Comparison of ENCODE assay signal across 17 mouse cellular contexts in the genomic region with DNA sequence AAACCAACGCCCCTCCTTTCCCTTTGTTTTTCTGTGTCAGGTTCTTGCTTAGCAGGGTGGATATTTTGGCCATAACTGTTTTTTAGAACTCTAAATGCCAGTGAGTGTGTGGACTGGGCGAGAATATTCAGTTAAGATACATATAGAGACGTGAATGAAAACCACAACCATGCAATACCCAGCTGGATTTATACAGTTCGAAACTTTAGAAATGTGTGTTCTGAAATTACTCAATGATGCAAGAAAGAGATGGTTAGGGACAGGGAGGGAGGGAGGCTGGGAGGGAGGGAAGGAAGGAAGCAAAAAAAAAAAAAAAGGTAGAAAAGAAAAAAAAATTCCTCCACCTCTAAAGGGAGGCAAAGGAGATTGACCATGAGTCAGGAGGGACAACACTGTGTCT.
"Had no signal": no experiment of that assay in that cellular context is flagged by ENCODE, and none has a peak within 500 bp of the region (broad histone marks: within the 10 kb centered on the region; RNA-seq: fewer than 3 reads in every experiment).

No protein-coding gene starts in this region.

- H3K27ac ChIP-seq: midbrain, embryonic 13.5 days; midbrain, embryonic 15.5 days; neural tube, embryonic 13.5 days; neural tube, embryonic 15.5 days had no signal

- H3K4me3 ChIP-seq: megakaryocyte, embryonic 14.5 days; midbrain, embryonic 13.5 days; midbrain, embryonic 15.5 days; neural tube, embryonic 13.5 days; neural tube, embryonic 15.5 days had no signal

- H3K9me3 ChIP-seq: megakaryocyte, embryonic 14.5 days; midbrain, embryonic 13.5 days; midbrain, embryonic 15.5 days; neural tube, embryonic 13.5 days; neural tube, embryonic 15.5 days had no signal

- ATAC-seq: midbrain, embryonic 13.5 days; midbrain, embryonic 15.5 days had no signal

- DNase-seq: lung, adult 18-20 months; lung, embryonic 14.5 days; lung, postnatal 10 days; lung, postnatal 4 days; retina, postnatal 1 day; right cerebral cortex, adult 18-20 months; right cerebral cortex, postnatal 25 days; right cerebral cortex, postnatal 4 days; spleen, adult 18-20 months; thymus, adult 18-20 months; thymus, postnatal 14 days; thymus, postnatal 36 days had no signal

- H3K4me1 ChIP-seq: midbrain, embryonic 15.5 days had no signal

- H3K36me3 ChIP-seq: midbrain, embryonic 13.5 days; midbrain, embryonic 15.5 days; neural tube, embryonic 13.5 days; neural tube, embryonic 15.5 days had no signal

- H3K27me3 ChIP-seq: midbrain, embryonic 13.5 days; midbrain, embryonic 15.5 days; neural tube, embryonic 13.5 days; neural tube, embryonic 15.5 days had no signal
